Mouse (Mus musculus) heart, postnatal 0 days (tissue): Measurements from ENCODE around the gene Edem2.

Experiments
- CTCF ChIP-seq: IDR thresholded peaks from 2 replicates; pipeline ENCODE4 v1.5.1; 2016; ENCODE audit warnings: antibody characterized with exemption, control low read depth, low read depth
- EP300 ChIP-seq: IDR thresholded peaks from 2 replicates; pipeline ENCODE4 v1.6.1; 2016; ENCODE audit warnings: antibody characterized with exemption, low read depth

- TF ChIP-seq CTCF, result no peak
- no peak for TF ChIP-seq EP300
Measured at GRCm38 (mm10) chr2:155778004-155778403, 48.7 kb upstream of the Edem2 start.
